Mouse (Mus musculus): ENCODE measurements around the gene Olfr692.

GRCm38 (mm10) chr7:105372912-105373311 is 4.9 kb downstream of the Olfr692 start:
- TF ChIP-seq CTCF (IDR thresholded peaks at IDR 0.05; ENCODE audit: control insufficient read depth, insufficient read depth, low read length) (no peak), POLR2A (IDR thresholded peaks at IDR 0.05; ENCODE audit: borderline replicate concordance, control insufficient read depth, low read depth, low read length) (no peak)
